Mouse (Mus musculus) forebrain, embryonic 16.5 days (tissue): ENCODE results near the gene Taf1b. TPM values are rescaled to one million over a fixed set of nuclear protein-coding genes. Genes with fewer than 3 reads are reported as not detected.

Source experiments
- ATAC-seq: fragments of 200-750 bp; cut with Nextera tagmentation; 2 replicates; pipeline ENCODE4 v1.8.0; 2017; ENCODE audit warnings: mild to moderate bottlenecking, moderate library complexity
- H3K27ac ChIP-seq: fragments of 300-500 bp; sonication (generic); 2 replicates; pipeline ENCODE4 v1.5.1; 2014; ENCODE audit warnings: low read length, control low read depth
- H3K27me3 ChIP-seq: fragments of 300-500 bp; sonication (generic); replicated peaks from 2 replicates; pipeline ENCODE4 v1.6.1; 2014; ENCODE audit warnings: low read length; ENCODE audit not compliant: control insufficient read depth, insufficient read depth
- H3K36me3 ChIP-seq: fragments of 300-500 bp; sonication (generic); 2 replicates; pipeline ENCODE4 v1.6.1; 2014; ENCODE audit not compliant: control insufficient read depth, insufficient read depth
- H3K4me1 ChIP-seq: fragments of 300-500 bp; sonication (generic); replicated peaks from 2 replicates; pipeline ENCODE4 v1.6.1; 2014; ENCODE audit warnings: low read length; ENCODE audit not compliant: control insufficient read depth, insufficient read depth
- H3K4me2 ChIP-seq: fragments of 300-500 bp; sonication (generic); 2 replicates; pipeline ENCODE4 v1.6.1; 2014; ENCODE audit warnings: mild to moderate bottlenecking, low read length, control low read depth
- H3K4me3 ChIP-seq: fragments of 300-500 bp; sonication (generic); replicated peaks from 2 replicates; pipeline ENCODE4 v1.5.1; 2014; ENCODE audit warnings: mild to moderate bottlenecking, low read length, control low read depth
- H3K9ac ChIP-seq: fragments of 300-500 bp; sonication (generic); replicated peaks from 2 replicates; pipeline ENCODE4 v1.6.1; 2014; ENCODE audit warnings: low read depth, low read length, control low read depth
- H3K9me3 ChIP-seq: fragments of 300-500 bp; sonication (generic); 2 replicates; pipeline ENCODE4 v1.6.1; 2016; ENCODE audit warnings: low read length; ENCODE audit not compliant: control insufficient read depth
- WGBS: fragments of 180-500 bp; shearing (Covaris S2); extraction: QIAGEN DNeasy Blood & Tissue Kit; methylation state at CpG from one replicate; pipeline ENCODE4 v1.1.7; 2014; 5-methylcytosine and 5-hydroxymethylcytosine counted together
- polyA plus RNA-seq: library from polyadenylated mRNA; unstranded; fragments of >200 nt; fragmentation: Nextera tagmentation; extraction: Ambion mirVana; gene quantifications from 2 replicates; pipeline ENCODE4 v1.2.1, GENCODE M21; 2015

The Taf1b gene
- polyA plus RNA-seq, 1 experiment from 2014 or later = 41.9 TPM

- peaks cover 10% of the 10 kb centered on the region for H3K4me1 ChIP-seq
- WGBS = 6% methylated on average over 36 of the region's 48 CpGs
- no peak overlapping the region for H3K27ac ChIP-seq
- H3K27me3 ChIP-seq = peaks cover 17% of the 10 kb centered on the region
- peak overlapping the region; percentile 49 for H3K9ac ChIP-seq
- peak overlapping the region; percentile 76 for H3K4me3 ChIP-seq
- H3K9me3 ChIP-seq = no peaks in the 10 kb centered on the region
- no peaks in the 10 kb centered on the region for H3K36me3 ChIP-seq
- H3K4me2 ChIP-seq = peak overlapping the region; percentile 87
- ATAC-seq = peak; percentile 49
Observed at GRCm38 (mm10) chr12:24572421-24573274, 74.5 kb downstream of the Taf1b start.

GRCm38 (mm10) chr12:24573275-24573580 is 75.1 kb downstream of the Taf1b start:
- no peak for ATAC-seq
- no peaks in the 10 kb centered on the region for H3K9me3 ChIP-seq
- H3K9ac ChIP-seq = no peak overlapping the region
- 52% methylated on average over 3 of the region's 3 CpGs for WGBS
- peaks cover 10% of the 10 kb centered on the region for H3K4me1 ChIP-seq
- H3K36me3 ChIP-seq = no peaks in the 10 kb centered on the region
- no peak overlapping the region for H3K4me2 ChIP-seq
- no peak overlapping the region for H3K4me3 ChIP-seq
- no peak overlapping the region for H3K27ac ChIP-seq
- peaks cover 17% of the 10 kb centered on the region for H3K27me3 ChIP-seq

GRCm38 (mm10) chr12:24574870-24575269 is 76.7 kb downstream of the Taf1b start:
- H3K9me3 ChIP-seq = no peaks in the 10 kb centered on the region
- no peak overlapping the region for H3K27ac ChIP-seq
- H3K9ac ChIP-seq = no peak overlapping the region
- H3K4me1 ChIP-seq = peaks cover 10% of the 10 kb centered on the region
- no peak overlapping the region for H3K4me3 ChIP-seq
- peaks cover 17% of the 10 kb centered on the region for H3K27me3 ChIP-seq
- 55% methylated on average over 7 of the region's 7 CpGs for WGBS
- H3K36me3 ChIP-seq = no peaks in the 10 kb centered on the region
- H3K4me2 ChIP-seq = no peak overlapping the region
- no peak for ATAC-seq

- H3K27me3 ChIP-seq = no peaks in the 10 kb centered on the region
- H3K36me3 ChIP-seq = no peaks in the 10 kb centered on the region
- no peak overlapping the region for H3K4me2 ChIP-seq
- no peak overlapping the region for H3K4me3 ChIP-seq
- H3K27ac ChIP-seq = no peak overlapping the region
- no peak for ATAC-seq
- WGBS = 97% methylated on average over 1 of the region's 1 CpGs
- H3K9ac ChIP-seq = no peak overlapping the region
- no peaks in the 10 kb centered on the region for H3K9me3 ChIP-seq
- H3K4me1 ChIP-seq = no peaks in the 10 kb centered on the region
Observed at GRCm38 (mm10) chr12:24580452-24580851, 82.3 kb downstream of the Taf1b start.

GRCm38 (mm10) chr12:24580996-24581683 is 83.0 kb downstream of the Taf1b start:
- Histone ChIP-seq H3K4me3 (no peak overlapping the region), H3K27ac (no peak overlapping the region), H3K9ac (no peak overlapping the region), H3K4me2 (no peak overlapping the region), H3K9me3 (no peaks in the 10 kb centered on the region), H3K36me3 (no peaks in the 10 kb centered on the region), H3K4me1 (no peaks in the 10 kb centered on the region), H3K27me3 (no peaks in the 10 kb centered on the region)
- peak; percentile 57; the same call in 1 of the 2 replicates for ATAC-seq
- WGBS = 77% methylated on average over 14 of the region's 14 CpGs

- Histone ChIP-seq H3K27me3 (no peaks in the 10 kb centered on the region), H3K4me3 (no peak overlapping the region), H3K36me3 (no peaks in the 10 kb centered on the region), H3K4me2 (no peak overlapping the region), H3K9me3 (no peaks in the 10 kb centered on the region), H3K4me1 (no peaks in the 10 kb centered on the region), H3K27ac (no peak overlapping the region), H3K9ac (no peak overlapping the region)
- ATAC-seq = no peak
- WGBS = 71% methylated on average over 3 of the region's 3 CpGs
Observed at GRCm38 (mm10) chr12:24583653-24584052, 85.5 kb downstream of the Taf1b start.

- ATAC-seq = peak; percentile 65; the same call in 1 of the 2 replicates
- Histone ChIP-seq H3K4me1 (no peaks in the 10 kb centered on the region), H3K9ac (no peak overlapping the region), H3K4me2 (no peak overlapping the region), H3K9me3 (no peaks in the 10 kb centered on the region), H3K27ac (no peak overlapping the region), H3K27me3 (no peaks in the 10 kb centered on the region), H3K4me3 (no peak overlapping the region), H3K36me3 (no peaks in the 10 kb centered on the region)
- WGBS = 65% methylated on average over 8 of the region's 8 CpGs
Observed at GRCm38 (mm10) chr12:24584835-24585234, 86.7 kb downstream of the Taf1b start.

GRCm38 (mm10) chr12:24586193-24586592 is 88.0 kb downstream of the Taf1b start:
- WGBS = 67% methylated on average over 7 of the region's 7 CpGs

GRCm38 (mm10) chr12:24590371-24590770 is 92.2 kb downstream of the Taf1b start:
- Histone ChIP-seq H3K36me3 (no peaks in the 10 kb centered on the region), H3K9ac (no peak overlapping the region), H3K27ac (no peak overlapping the region), H3K4me1 (0 out of 2 replicates have a peak, but pooled peaks cover 3% of the 10 kb centered on the region), H3K9me3 (no peaks in the 10 kb centered on the region), H3K27me3 (no peaks in the 10 kb centered on the region), H3K4me2 (no peak overlapping the region), H3K4me3 (no peak overlapping the region)
- ATAC-seq = no peak
- WGBS = 76% methylated on average over 7 of the region's 7 CpGs

More at GRCm38 (mm10) chr12:24586193-24586592, 88.0 kb downstream of the Taf1b start:
- H3K4me1 ChIP-seq = no peaks in the 10 kb centered on the region
- H3K27me3 ChIP-seq = no peaks in the 10 kb centered on the region
- H3K27ac ChIP-seq = no peak overlapping the region
- H3K36me3 ChIP-seq = no peaks in the 10 kb centered on the region
- ATAC-seq = no peak
- H3K4me2 ChIP-seq = no peak overlapping the region
- H3K4me3 ChIP-seq = no peak overlapping the region
- H3K9me3 ChIP-seq = no peaks in the 10 kb centered on the region
- H3K9ac ChIP-seq = no peak overlapping the region
